Mouse (Mus musculus): Measurements from ENCODE around the gene Pp2d1. TPM values are rescaled to one million over a fixed set of nuclear protein-coding genes. Genes with fewer than 3 reads are reported as not detected.

Pp2d1 gene
- polyA plus RNA-seq, 1 experiment from 2014 or later, result 0.16 TPM

- no peaks in the 10 kb centered on the region for H3K27me3 ChIP-seq (ENCODE audit: control insufficient read depth, insufficient read depth, low read length)
- H3K9ac ChIP-seq (ENCODE audit: low read length), result peak within 1 kb of the TSS; percentile 50
- no peaks in the 10 kb centered on the region for H3K4me1 ChIP-seq (ENCODE audit: control insufficient read depth, insufficient read depth, low read length)
- ATAC-seq (ENCODE audit: insufficient number of reproducible peaks, low FRiP score, low TSS enrichment, low read depth), result peak; percentile 91
- no peaks in the 10 kb centered on the region for H3K9me3 ChIP-seq (ENCODE audit: control insufficient read depth, low read length)
- no peak within 1 kb of the TSS for H3K27ac ChIP-seq (replicated peaks; ENCODE audit: low read depth, low read length)
- H3K4me3 ChIP-seq (ENCODE audit: low read depth, low read length), result peak within 1 kb of the TSS; percentile 25
- no peaks in the 10 kb centered on the region for H3K36me3 ChIP-seq (ENCODE audit: control insufficient read depth, insufficient read depth, low read length)
- 20% methylated on average over 26 of the region's 26 CpGs for WGBS
- peak within 1 kb of the TSS; percentile 32 for H3K4me2 ChIP-seq (ENCODE audit: low read depth, severe bottlenecking)
- DNase-seq (ENCODE audit: low spot score), result peak; percentile 87
Observed at GRCm38 (mm10) chr17:53462603-53463495, 76.4 kb downstream of the Pp2d1 start, which contains the start of gene Efhb. Gene Efhb, minus strand, starts transcription at chr17:53463321.

Other genes starting within 250 kb of the Pp2d1 start
- gene Efhb, start 76.1 kb downstream of the Pp2d1 start, polyA plus RNA-seq (2014; fragmentation: Nextera tagmentation; extraction: Ambion mirVana), result 0.17 and 0.26 TPM in 2 replicates
- gene Rab5a, start 60.2 kb downstream of the Pp2d1 start, polyA plus RNA-seq (2014; fragmentation: Nextera tagmentation; extraction: Ambion mirVana), result 75.1 and 81.6 TPM in 2 replicates
- gene Kat2b, start 27.4 kb upstream of the Pp2d1 start, polyA plus RNA-seq (2014; fragmentation: Nextera tagmentation; extraction: Ambion mirVana), result 2.8 and 2.9 TPM in 2 replicates
- gene Sgo1, start 149.9 kb upstream of the Pp2d1 start, polyA plus RNA-seq (2014; fragmentation: Nextera tagmentation; extraction: Ambion mirVana), result 54.4 and 56.3 TPM in 2 replicates